Mouse (Mus musculus): Measurements from ENCODE around the gene Olfr891. TPM values are rescaled to one million over a fixed set of nuclear protein-coding genes. Genes with fewer than 3 reads are reported as not detected.
"Not testable (repeated sequence)": the region's sequence is repeated elsewhere in the genome, so short reads cannot be mapped to it uniquely, and the experiment has no call there.

The Olfr891 gene
- total RNA-seq (2022), result not detected

DNA sequence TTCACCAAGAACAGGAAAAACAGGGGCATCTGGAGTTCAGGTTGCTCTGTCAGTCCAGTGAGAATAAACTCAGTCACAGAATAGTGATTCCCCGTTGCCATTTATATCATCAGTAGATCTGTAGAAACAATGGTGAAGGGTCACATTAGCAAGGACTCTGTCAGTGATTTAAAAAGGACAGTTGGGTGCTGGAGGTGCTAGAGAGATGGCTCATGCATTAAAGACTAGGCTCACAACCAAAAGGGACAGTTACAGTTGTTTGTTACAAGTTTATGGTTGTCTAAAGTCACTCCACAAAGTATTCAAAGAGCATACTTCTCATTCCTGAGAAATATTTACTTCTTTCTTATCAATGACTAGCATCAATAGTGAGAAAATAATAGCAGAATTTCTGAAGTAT lies at the start of gene Olfr891:
TSS of gene Olfr891 (minus strand) at position 101 of the 400 bp plus-strand sequence.
- DNase-seq (ENCODE audit: low spot score in 2 of 2), result no peak

DNA sequence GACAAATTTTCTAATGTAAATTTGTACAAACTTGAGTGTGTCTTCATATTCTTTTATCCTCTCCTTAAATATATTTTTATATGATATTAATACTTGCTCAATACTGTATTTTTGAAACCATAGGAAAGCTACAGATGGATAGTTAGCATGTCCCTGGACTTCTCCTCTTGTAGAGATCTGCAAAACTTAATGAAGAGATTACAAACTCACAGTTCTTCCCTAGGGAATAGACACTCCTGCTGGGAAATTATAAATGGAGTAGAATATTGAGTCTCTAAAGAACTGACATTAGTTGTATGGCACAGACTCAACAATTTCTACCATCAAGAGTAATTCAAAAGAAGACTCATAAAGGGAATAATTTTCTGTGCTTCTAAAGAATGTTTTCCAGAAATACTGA lies 37.1 kb upstream of the Olfr891 start, which contains the start of gene Olfr894:
TSS of gene Olfr894 (plus strand) at position 301 of the 400 bp plus-strand sequence.
- DNase-seq (ENCODE audit: low spot score in 2 of 2), result no peak

DNA sequence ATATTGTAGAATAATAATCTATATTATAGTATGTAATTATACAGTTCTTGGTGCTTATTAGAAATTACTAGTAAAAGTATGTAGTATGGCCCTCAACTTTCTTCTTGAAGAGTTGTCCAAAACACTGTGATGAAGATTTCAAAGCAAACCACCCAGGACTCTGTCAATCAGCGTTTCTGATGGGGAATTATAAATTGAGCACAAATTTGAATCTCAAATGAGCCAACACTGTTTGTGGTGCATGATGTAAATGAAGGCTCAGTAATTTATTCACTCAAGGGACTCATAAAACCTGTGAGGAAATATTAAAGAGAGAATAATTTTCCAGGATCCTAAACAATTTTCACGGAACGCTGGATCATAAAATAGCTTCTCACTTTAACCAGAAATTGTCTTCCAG lies 27.4 kb upstream of the Olfr891 start, which contains the start of gene Olfr893:
TSS of gene Olfr893 (plus strand) at position 301 of the 400 bp plus-strand sequence.
- no peak for DNase-seq (ENCODE audit: low spot score in 2 of 2)

DNA sequence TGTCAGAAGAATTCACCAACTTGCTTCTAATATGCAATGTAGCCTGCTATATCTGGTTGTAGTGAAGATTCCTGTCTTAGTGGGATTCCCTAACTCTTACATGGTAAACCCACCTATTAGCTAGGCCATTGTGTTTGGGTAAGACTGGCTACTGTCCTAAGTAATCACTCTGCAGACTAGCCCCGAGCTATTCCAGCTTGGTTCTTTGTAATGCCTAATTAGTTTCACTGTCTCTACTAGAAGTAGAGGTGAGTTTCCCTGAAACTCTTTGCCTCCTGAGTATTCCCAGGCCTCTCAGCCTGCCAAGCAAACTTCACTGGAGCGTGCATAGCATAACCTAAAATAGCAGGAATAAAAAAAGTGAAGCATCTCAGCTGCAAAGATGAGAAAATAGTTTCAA lies 12.3 kb downstream of the Olfr891 start:
- DNase-seq (ENCODE audit: low spot score in 2 of 2), result not testable (repeated sequence)

DNA sequence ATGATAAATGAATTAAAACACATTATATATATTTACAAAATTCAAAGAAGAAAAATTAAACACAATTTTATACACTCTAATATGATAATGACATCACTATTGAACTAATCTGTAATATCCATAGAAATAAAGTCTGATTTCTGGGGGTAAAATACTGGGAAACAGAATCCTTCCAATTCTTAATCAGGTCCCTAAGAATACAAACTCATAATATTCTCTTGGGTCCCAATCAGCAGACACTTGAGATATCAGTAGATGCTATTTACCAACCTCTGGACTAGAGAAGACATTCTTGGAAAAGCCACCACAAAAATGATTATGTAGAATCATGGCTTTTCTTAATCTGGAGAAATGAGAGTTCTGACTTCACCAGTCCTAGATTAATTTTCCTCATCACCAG lies 38.4 kb downstream of the Olfr891 start, which contains the start of gene Olfr890:
TSS of gene Olfr890 (plus strand) at position 301 of the 400 bp plus-strand sequence.
- no peak for DNase-seq (ENCODE audit: low spot score in 2 of 2)

Other genes starting within 250 kb of the Olfr891 start
- gene Olfr881, start 189.0 kb downstream of the Olfr891 start, total RNA-seq (2022), result not detected
- gene Olfr883, start 155.0 kb downstream of the Olfr891 start, total RNA-seq (2022), result not detected
- gene Olfr884, start 134.3 kb downstream of the Olfr891 start, total RNA-seq (2022), result not detected
- gene Olfr885, start 119.5 kb downstream of the Olfr891 start, total RNA-seq (2022), result not detected
- gene Olfr887, start 96.7 kb downstream of the Olfr891 start, total RNA-seq (2022), result not detected
- gene Olfr888, start 72.7 kb downstream of the Olfr891 start, total RNA-seq (2022), result not detected
- not detected for gene Olfr889, start 65.6 kb downstream of the Olfr891 start, total RNA-seq (2022)
- not detected for gene Olfr890, start 38.3 kb downstream of the Olfr891 start, total RNA-seq (2022)
- not detected for gene Olfr893, start 27.5 kb upstream of the Olfr891 start, total RNA-seq (2022)
- not detected for gene Olfr894, start 37.2 kb upstream of the Olfr891 start, total RNA-seq (2022)
- not detected for gene Olfr143, start 72.0 kb upstream of the Olfr891 start, total RNA-seq (2022)
- gene Olfr895, start 87.0 kb upstream of the Olfr891 start, total RNA-seq (2022), result not detected
- gene Olfr896-ps1, start 110.3 kb upstream of the Olfr891 start, total RNA-seq (2022), result not detected
- not detected for gene Olfr25, start 148.2 kb upstream of the Olfr891 start, total RNA-seq (2022)
- not detected for gene Olfr898, start 167.6 kb upstream of the Olfr891 start, total RNA-seq (2022)
- not detected for gene Olfr250, start 186.1 kb upstream of the Olfr891 start, total RNA-seq (2022)
- not detected for gene Olfr251, start 196.3 kb upstream of the Olfr891 start, total RNA-seq (2022)
- gene Olfr147, start 220.9 kb upstream of the Olfr891 start, total RNA-seq (2022), result not detected
- not detected for gene Olfr901, start 248.6 kb upstream of the Olfr891 start, total RNA-seq (2022)